Mouse (Mus musculus): ENCODE measurements around the gene Arhgef15. TPM values are rescaled to one million over a fixed set of nuclear protein-coding genes. Genes with fewer than 3 reads are reported as not detected.

The Arhgef15 gene
- polyA plus RNA-seq, 2 experiments from 2014 or later = 0.16 to 0.19 TPM

Other genes with a start within 250 kb of the Arhgef15 start
- gene Ndel1, start 85.6 kb downstream of the Arhgef15 start, polyA plus RNA-seq (2017; shearing (Covaris generic)) = 10 to 100 TPM; 29.6 to 33.9 TPM
- gene Rnf222, start 68.9 kb downstream of the Arhgef15 start, polyA plus RNA-seq (2017; shearing (Covaris generic)) = not detected
- gene Rpl26, start 55.9 kb downstream of the Arhgef15 start, polyA plus RNA-seq (2017; shearing (Covaris generic)) = 1,000 to 10,000 TPM; 1,826 to 2,291 TPM
- not detected for gene Odf4, start 30.4 kb downstream of the Arhgef15 start, polyA plus RNA-seq (2017; shearing (Covaris generic))
- gene Slc25a35, start 10.7 kb upstream of the Arhgef15 start, polyA plus RNA-seq (2017; shearing (Covaris generic)) = 10 to 100 TPM in 1 of 2 experiments, 1 to 10 TPM in 1; 5.0 to 10.7 TPM
- 10 to 100 TPM; 36.9 to 71.7 TPM for gene Rangrf, start 17.7 kb upstream of the Arhgef15 start, polyA plus RNA-seq (2017; shearing (Covaris generic))
- gene Pfas, start 51.0 kb upstream of the Arhgef15 start, polyA plus RNA-seq (2017; shearing (Covaris generic)) = 10 to 100 TPM; 20.2 to 33.9 TPM
- gene Ctc1, start 58.4 kb upstream of the Arhgef15 start, polyA plus RNA-seq (2017; shearing (Covaris generic)) = 10 to 100 TPM; 12.5 to 13.5 TPM
- 10 to 100 TPM in 1 of 2 experiments, 1 to 10 TPM in 1; 9.0 to 17.8 TPM for gene Aurkb, start 88.2 kb upstream of the Arhgef15 start, polyA plus RNA-seq (2017; shearing (Covaris generic))
- 1 to 10 TPM; 1.0 to 1.4 TPM for gene Borcs6, start 102.2 kb upstream of the Arhgef15 start, polyA plus RNA-seq (2017; shearing (Covaris generic))
- gene Tmem107, start 113.3 kb upstream of the Arhgef15 start, polyA plus RNA-seq (2017; shearing (Covaris generic)) = 1 to 10 TPM; 2.4 to 4.2 TPM
- gene Vamp2, start 131.0 kb upstream of the Arhgef15 start, polyA plus RNA-seq (2017; shearing (Covaris generic)) = 10 to 100 TPM; 26.0 to 35.9 TPM
- gene Per1, start 137.7 kb upstream of the Arhgef15 start, polyA plus RNA-seq (2017; shearing (Covaris generic)) = 1 to 10 TPM; 4.5 to 6.6 TPM
- not detected for gene Hes7, start 162.9 kb upstream of the Arhgef15 start, polyA plus RNA-seq (2017; shearing (Covaris generic))
- gene 9130213A22Rik, start 165.1 kb upstream of the Arhgef15 start, polyA plus RNA-seq (2017; shearing (Covaris generic)) = not detected
- under 1 TPM in 1 of 2 experiments, not detected in 1; 0.35 TPM for gene Aloxe3, start 168.4 kb upstream of the Arhgef15 start, polyA plus RNA-seq (2017; shearing (Covaris generic))
- not detected for gene Alox12b, start 199.5 kb upstream of the Arhgef15 start, polyA plus RNA-seq (2017; shearing (Covaris generic))
- 10 to 100 TPM; 10.6 to 15.5 TPM for gene Alox8, start 240.4 kb upstream of the Arhgef15 start, polyA plus RNA-seq (2017; shearing (Covaris generic))